Mouse (Mus musculus): ENCODE results near the gene Zfp553. TPM values are rescaled to one million over a fixed set of nuclear protein-coding genes. Genes with fewer than 3 reads are reported as not detected.
A peak's percentile ranks its signal among the peaks of the same experiment; 100 is the strongest.
"Not testable (repeated sequence)": the region's sequence is repeated elsewhere in the genome, so short reads cannot be mapped to it uniquely, and the experiment has no call there.

Gene Zfp553
- total RNA-seq, 2 experiments from 2014 or later: 21.0 TPM

GRCm38 (mm10) chr7:127233765-127234164 lies 904 bp downstream of the Zfp553 start:
- DNase-seq: no peak

DNA sequence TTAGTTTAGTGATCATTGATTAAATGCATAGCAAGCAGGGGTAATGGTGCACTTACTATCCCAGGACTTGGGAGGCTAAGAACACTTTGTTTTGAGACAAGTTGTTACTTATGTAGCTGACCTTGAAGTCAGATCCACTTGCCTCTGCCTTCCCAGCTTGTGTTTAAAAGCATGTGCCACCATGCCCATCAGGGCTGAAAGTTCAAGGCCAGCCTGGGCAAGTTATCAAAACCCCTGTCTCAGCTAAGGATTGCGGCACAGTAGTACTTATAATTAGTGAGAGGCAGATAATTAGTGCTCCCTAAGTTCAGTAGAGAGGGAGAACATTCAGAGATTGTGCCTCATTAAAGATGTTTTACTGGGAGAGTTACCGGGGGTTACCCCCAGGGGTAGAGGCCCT lies 1.9 kb downstream of the Zfp553 start:
- no peak for DNase-seq

GRCm38 (mm10) chr7:127243361-127243867 lies 10.6 kb downstream of the Zfp553 start:
- no peak for DNase-seq

- DNase-seq: peak; percentile 92
These were observed 11.2 kb downstream of the Zfp553 start, which contains the start of gene Zfp771 for GRCm38 (mm10) chr7:127243870-127244657. TSS of gene Zfp771 (plus strand) at chr7:127244274.

- no peak for DNase-seq
These were observed 12.0 kb downstream of the Zfp553 start for GRCm38 (mm10) chr7:127244658-127245510.

- DNase-seq: not testable (repeated sequence)
These were observed 17.6 kb downstream of the Zfp553 start for GRCm38 (mm10) chr7:127250511-127250910.

- no peak for DNase-seq
These were observed 19.6 kb downstream of the Zfp553 start for GRCm38 (mm10) chr7:127252414-127252813.

DNA sequence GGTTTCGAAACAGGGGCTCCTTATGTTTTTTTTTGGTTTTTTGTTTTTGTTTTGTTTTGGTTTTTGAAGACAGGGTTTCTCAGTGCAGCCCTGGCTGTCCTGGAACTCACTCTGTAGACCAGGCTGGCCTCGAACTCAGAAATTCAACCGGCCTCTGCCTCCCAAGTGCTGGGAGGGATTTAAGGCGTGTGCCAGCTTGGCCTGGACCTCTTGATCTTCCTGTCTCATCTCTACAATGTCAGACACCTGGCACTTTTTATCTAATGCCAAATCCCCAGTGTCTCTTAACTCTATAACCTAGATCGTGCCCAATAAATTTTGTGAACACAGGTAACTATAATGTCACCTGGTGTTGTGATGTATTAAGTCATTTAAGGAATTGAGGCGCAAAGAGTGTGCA lies 20.5 kb downstream of the Zfp553 start:
- DNase-seq: no peak

DNA sequence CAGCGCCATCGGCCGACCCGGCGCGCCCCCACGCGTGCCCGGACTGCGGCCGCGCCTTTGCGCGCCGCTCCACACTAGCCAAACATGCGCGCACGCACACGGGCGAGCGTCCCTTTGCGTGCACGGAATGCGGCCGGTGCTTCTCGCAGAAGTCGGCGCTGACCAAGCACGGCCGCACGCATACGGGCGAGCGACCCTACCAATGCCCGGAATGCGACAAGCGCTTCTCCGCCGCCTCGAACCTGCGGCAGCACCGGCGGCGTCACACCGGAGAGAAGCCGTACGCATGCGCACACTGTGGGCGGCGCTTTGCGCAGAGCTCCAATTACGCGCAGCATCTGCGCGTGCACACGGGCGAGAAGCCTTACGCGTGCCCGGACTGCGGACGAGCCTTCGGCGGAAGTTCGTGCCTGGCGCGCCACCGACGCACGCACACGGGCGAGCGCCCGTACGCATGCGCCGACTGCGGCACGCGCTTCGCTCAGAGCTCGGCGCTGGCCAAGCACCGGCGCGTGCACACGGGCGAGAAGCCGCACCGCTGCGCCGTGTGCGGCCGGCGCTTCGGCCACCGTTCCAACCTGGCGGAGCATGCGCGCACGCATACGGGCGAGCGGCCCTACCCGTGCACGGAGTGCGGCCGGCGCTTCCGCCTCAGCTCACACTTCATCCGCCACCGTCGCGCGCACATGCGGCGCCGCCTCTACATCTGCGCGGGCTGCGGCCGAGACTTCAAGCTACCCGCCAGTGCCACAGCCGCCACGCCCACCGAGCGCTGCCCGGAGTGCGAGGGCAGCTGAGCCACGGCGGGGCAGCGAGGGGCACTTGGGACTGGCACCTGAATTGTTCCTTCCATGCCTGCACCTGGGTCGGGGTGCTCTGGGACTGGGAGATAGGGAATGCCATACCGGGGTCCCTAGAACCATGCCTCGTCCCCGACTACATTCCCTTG lies 21.2 kb downstream of the Zfp553 start:
- peak; percentile 95 for DNase-seq

GRCm38 (mm10) chr7:127255008-127255407 lies 22.1 kb downstream of the Zfp553 start:
- no peak for DNase-seq

DNA sequence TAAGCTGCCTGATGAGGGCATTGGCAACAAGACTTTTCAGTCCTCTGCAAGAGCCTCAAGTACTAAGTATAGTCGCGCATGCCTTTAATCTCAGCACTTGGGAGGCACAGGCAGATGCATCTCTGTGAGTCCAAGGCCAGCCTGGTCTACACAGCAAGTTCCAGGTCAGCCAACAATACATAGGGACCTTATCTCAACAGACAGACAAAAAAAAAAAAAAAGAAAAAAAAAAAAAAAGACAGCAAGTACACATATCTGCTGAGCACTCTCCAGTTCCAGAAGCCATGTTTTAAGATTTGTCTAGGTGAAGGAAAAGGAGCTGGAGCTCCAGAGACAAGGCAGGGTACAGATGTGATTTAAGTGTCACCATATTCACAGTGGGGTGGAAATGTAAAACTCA lies 23.1 kb downstream of the Zfp553 start:
- no peak for DNase-seq

- no peak for DNase-seq
These were observed 23.7 kb downstream of the Zfp553 start for GRCm38 (mm10) chr7:127256518-127256917.

DNA sequence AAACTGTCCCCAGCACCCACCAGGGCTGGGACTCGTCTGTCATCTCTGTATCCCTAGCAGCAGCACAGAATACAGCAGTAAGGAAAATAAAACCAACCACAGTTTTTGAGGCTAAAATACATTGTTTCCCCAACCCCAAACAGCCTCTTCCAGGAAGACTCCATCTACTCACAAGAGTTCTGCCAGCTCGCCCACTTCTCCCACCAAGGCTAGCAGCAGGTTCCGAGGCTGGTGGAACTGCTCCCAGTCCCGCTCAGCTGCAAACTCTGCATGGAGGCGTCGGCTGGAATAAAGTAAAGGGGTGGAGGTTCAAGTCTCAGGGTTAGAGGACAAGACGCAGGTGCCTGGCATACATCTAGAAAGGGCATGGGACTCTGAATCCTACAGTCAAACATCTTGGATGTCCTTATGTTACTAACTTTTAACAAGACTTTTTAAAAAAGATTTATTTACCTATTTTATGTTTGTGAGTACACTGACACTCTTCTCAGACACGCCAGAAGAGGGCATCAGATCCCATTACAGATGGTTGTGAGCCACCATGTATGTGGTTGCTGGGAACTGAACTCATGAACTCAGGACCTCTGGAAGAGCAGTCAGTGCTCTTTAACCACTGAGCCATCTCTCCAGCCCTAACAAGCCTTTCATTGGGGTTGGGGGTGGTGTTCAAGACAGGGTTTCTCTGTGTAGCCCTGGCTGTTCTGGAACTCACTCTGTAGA lies 26.5 kb downstream of the Zfp553 start:
- DNase-seq: no peak

GRCm38 (mm10) chr7:127260309-127261111 lies 27.6 kb downstream of the Zfp553 start, which contains the start of gene Dctpp1:
TSS of gene Dctpp1 (minus strand) at chr7:127260709.
- DNase-seq: peak; percentile 96 to 97

GRCm38 (mm10) chr7:127262218-127262961 lies 29.5 kb downstream of the Zfp553 start:
- no peak for DNase-seq

DNA sequence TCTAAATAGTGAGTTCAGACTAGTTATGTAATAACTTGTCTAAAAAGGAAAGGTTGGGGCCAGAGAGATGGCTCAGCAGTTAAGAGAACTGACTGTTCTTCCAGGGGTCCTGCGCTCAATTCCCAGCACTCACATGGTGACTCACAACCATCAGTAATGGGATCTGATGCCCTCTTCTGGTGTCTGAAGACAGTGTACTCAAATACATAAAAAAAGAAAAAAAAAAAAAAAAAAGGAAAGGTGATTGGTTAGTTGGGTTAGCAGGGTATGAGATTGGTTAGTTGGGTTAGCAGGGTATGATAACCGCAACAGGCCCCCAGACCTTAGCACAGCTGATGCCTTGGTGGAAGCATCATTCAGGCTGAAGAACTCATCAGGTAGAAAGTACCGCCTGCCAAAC lies 30.7 kb downstream of the Zfp553 start:
- no peak for DNase-seq

- no peak for DNase-seq
These were observed 37.4 kb downstream of the Zfp553 start for GRCm38 (mm10) chr7:127270256-127270655.

GRCm38 (mm10) chr7:127270666-127271065 lies 37.8 kb downstream of the Zfp553 start:
- no peak for DNase-seq

- DNase-seq: no peak
These were observed 38.2 kb downstream of the Zfp553 start for GRCm38 (mm10) chr7:127271093-127271492.

GRCm38 (mm10) chr7:127272566-127272965 lies 39.7 kb downstream of the Zfp553 start:
- no peak for DNase-seq

Data from layer of hippocampus, postnatal 36 days (tissue).